ENCODE assay signal across 16 mouse cellular contexts in the genomic region with DNA sequence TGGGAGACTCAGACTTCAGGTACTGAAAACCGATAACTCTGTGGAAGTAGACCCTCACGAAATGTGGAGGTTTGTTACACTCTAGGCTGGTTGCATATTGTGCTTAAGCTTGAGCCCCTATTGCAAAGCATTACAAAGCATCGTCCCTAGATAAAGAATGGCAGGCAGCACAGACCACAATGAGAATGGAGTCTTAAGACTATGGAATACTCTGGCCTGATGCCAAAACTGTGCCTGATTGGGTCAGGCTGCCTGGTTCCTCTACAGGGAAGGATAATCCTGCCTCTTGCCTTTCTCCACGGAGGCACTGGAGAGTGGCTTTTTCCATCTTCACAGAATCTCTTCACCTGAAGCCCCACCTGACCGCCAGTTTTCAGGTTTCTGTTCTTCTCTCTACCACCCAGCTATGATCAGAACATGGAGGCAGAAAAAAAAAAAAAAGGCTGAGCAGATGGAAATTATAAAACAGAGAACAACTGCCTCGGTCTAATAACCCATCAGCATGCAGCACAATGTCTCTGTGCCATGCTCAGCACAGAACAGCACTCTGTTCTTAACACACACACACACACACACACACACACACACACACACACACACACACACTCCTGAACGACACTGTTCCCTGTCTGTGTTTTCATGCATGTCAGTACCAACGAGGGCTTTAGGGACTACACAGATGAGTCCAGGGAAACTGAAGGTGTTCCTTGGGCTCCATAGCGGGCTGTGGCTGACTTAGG.
A peak's percentile ranks its signal among the peaks of the same experiment; 100 is the strongest.
DNase-seq lines count a peak whose midpoint lies in the region; ATAC-seq and TF ChIP-seq lines count a peak whose summit lies in the region.
"Had no signal": no experiment of that assay in that cellular context is flagged by ENCODE, and none has a peak within 500 bp of the region (broad histone marks: within the 10 kb centered on the region; RNA-seq: fewer than 3 reads in every experiment).

No protein-coding gene starts in this region.

- H3K4me2 ChIP-seq in midbrain, embryonic 16.5 days (ENCODE audit: low read length): no peak overlapping the region
- H3K4me2 ChIP-seq in forebrain, postnatal 0 days (ENCODE audit: low read depth): no peak overlapping the region
- H3K4me2 ChIP-seq in neural tube, embryonic 14.5 days (ENCODE audit: low read depth, low read length): no peak overlapping the region
- H3K4me2 ChIP-seq: heart, embryonic 15.5 days had no signal

- no peaks in the 10 kb centered on the region for H3K36me3 ChIP-seq in midbrain, embryonic 10.5 days
- H3K36me3 ChIP-seq in midbrain, embryonic 16.5 days (ENCODE audit: control insufficient read depth, insufficient read depth, low read length): no peaks in the 10 kb centered on the region
- H3K36me3 ChIP-seq in forebrain, postnatal 0 days (ENCODE audit: insufficient read depth): no peaks in the 10 kb centered on the region
- H3K36me3 ChIP-seq in neural tube, embryonic 14.5 days (ENCODE audit: control insufficient read depth, insufficient read depth, low read length): no peaks in the 10 kb centered on the region
- H3K36me3 ChIP-seq: heart, embryonic 15.5 days had no signal

- H3K27ac ChIP-seq in midbrain, embryonic 10.5 days (replicated peaks): peak overlapping the region; percentile 71
- no peak overlapping the region; the same call in 1 of the 2 replicates for H3K27ac ChIP-seq in midbrain, embryonic 16.5 days (ENCODE audit: low read length)
- no peak overlapping the region for H3K27ac ChIP-seq in forebrain, postnatal 0 days (ENCODE audit: low read depth, low read length)
- no peak overlapping the region for H3K27ac ChIP-seq in neural tube, embryonic 14.5 days (ENCODE audit: low read depth, low read length)
- H3K27ac ChIP-seq: heart, embryonic 15.5 days; kidney, postnatal 0 days had no signal

- H3K4me1 ChIP-seq in midbrain, embryonic 10.5 days: peaks cover 63% of the 10 kb centered on the region
- peaks cover 35% of the 10 kb centered on the region for H3K4me1 ChIP-seq in midbrain, embryonic 16.5 days (ENCODE audit: control insufficient read depth, insufficient read depth, low read length)
- H3K4me1 ChIP-seq in forebrain, postnatal 0 days (ENCODE audit: insufficient read depth): peaks cover 19% of the 10 kb centered on the region
- 0 out of 2 replicates have a peak, but pooled peaks cover 4% of the 10 kb centered on the region for H3K4me1 ChIP-seq in neural tube, embryonic 14.5 days (ENCODE audit: control insufficient read depth, insufficient read depth, low read length)
- H3K4me1 ChIP-seq: heart, embryonic 15.5 days had no signal

- no peak for TF ChIP-seq CTCF in forebrain, postnatal 0 days (IDR thresholded peaks at IDR 0.05; ENCODE audit: low read depth)

- no peak overlapping the region for H3K9ac ChIP-seq in midbrain, embryonic 16.5 days (ENCODE audit: low read depth, low read length)
- H3K9ac ChIP-seq in forebrain, postnatal 0 days: no peak overlapping the region
- H3K9ac ChIP-seq in neural tube, embryonic 14.5 days (replicated peaks; ENCODE audit: low read depth, low read length): no peak overlapping the region
- H3K9ac ChIP-seq: heart, embryonic 15.5 days had no signal

- peak; percentile 45 to 52 for DNase-seq in cerebellum, postnatal 10 days
- no peak for DNase-seq in midbrain, embryonic 10.5 days (ENCODE audit: low spot score)
- DNase-seq in forebrain, postnatal 0 days: no peak
- no peak for DNase-seq in kidney, adult 11 months
- DNase-seq in gastrocnemius, postnatal 10 days: no peak
- DNase-seq: cerebellum, adult 9-10 months; layer of hippocampus, postnatal 36 days; liver; lung, adult 2 months; right cerebral cortex, adult 18-20 months had no signal

- H3K27me3 ChIP-seq in midbrain, embryonic 10.5 days (ENCODE audit: low read depth, poor library complexity, severe bottlenecking): peaks cover 5% of the 10 kb centered on the region; the same call in 1 of the 2 replicates
- no peaks in the 10 kb centered on the region; the same call in 1 of the 2 replicates for H3K27me3 ChIP-seq in midbrain, embryonic 16.5 days (ENCODE audit: control insufficient read depth, insufficient read depth, low read depth, low read length)
- no peaks in the 10 kb centered on the region for H3K27me3 ChIP-seq in forebrain, postnatal 0 days (ENCODE audit: insufficient read depth, low read length)
- H3K27me3 ChIP-seq in neural tube, embryonic 14.5 days (ENCODE audit: control insufficient read depth, insufficient read depth, low read length): no peaks in the 10 kb centered on the region

- no peaks in the 10 kb centered on the region for H3K9me3 ChIP-seq in midbrain, embryonic 10.5 days (replicated peaks)
- no peaks in the 10 kb centered on the region for H3K9me3 ChIP-seq in midbrain, embryonic 16.5 days (replicated peaks; ENCODE audit: control insufficient read depth, low read length, poor library complexity, severe bottlenecking)
- no peaks in the 10 kb centered on the region for H3K9me3 ChIP-seq in forebrain, postnatal 0 days (ENCODE audit: low read length)
- no peaks in the 10 kb centered on the region for H3K9me3 ChIP-seq in neural tube, embryonic 14.5 days (ENCODE audit: control insufficient read depth, low read length)
- H3K9me3 ChIP-seq: heart, embryonic 15.5 days had no signal

- ATAC-seq in cerebellum, adult (ENCODE audit: insufficient number of reproducible peaks, low FRiP score, low TSS enrichment): no peak
- ATAC-seq in midbrain, embryonic 16.5 days: no peak
- ATAC-seq in forebrain, postnatal 0 days: peak; percentile 48
- ATAC-seq in neural tube, embryonic 14.5 days (ENCODE audit: low read depth): 0 out of 2 replicates have a peak, but pooled peaks have one; percentile 49
- ATAC-seq: Patski had no signal

- 72% methylated on average over 9 of the region's 9 CpGs for WGBS in midbrain, embryonic 10.5 days
- WGBS in midbrain, embryonic 16.5 days: 24% methylated on average over 9 of the region's 9 CpGs
- WGBS in forebrain, postnatal 0 days: 24% methylated on average over 9 of the region's 9 CpGs
- WGBS in neural tube, embryonic 14.5 days: 50% methylated on average over 9 of the region's 9 CpGs

- H3K4me3 ChIP-seq in midbrain, embryonic 10.5 days: no peak overlapping the region
- no peak overlapping the region for H3K4me3 ChIP-seq in midbrain, embryonic 16.5 days (ENCODE audit: low read depth, low read length)
- no peak overlapping the region for H3K4me3 ChIP-seq in forebrain, postnatal 0 days (ENCODE audit: low read depth, low read length)
- no peak overlapping the region for H3K4me3 ChIP-seq in neural tube, embryonic 14.5 days (ENCODE audit: low read depth, low read length)
- H3K4me3 ChIP-seq: heart, embryonic 15.5 days had no signal

Comparison
In these comparisons a context has a peak if more than half of its experiments do, and no peak if none do; other contexts are left out.
1. DNase-seq: peak in cerebellum, postnatal 10 days (2 of 2); none in midbrain, embryonic 10.5 days (single experiment), forebrain, postnatal 0 days (single experiment), kidney, adult 11 months (single experiment) and gastrocnemius, postnatal 10 days (single experiment).
2. ATAC-seq: peak in forebrain, postnatal 0 days (single experiment) and neural tube, embryonic 14.5 days (single experiment); none in cerebellum, adult (single experiment) and midbrain, embryonic 16.5 days (single experiment).